Mouse (Mus musculus): ENCODE measurements around the gene Gabbr2. TPM values are rescaled to one million over a fixed set of nuclear protein-coding genes. Genes with fewer than 3 reads are reported as not detected.

Gene Gabbr2
- total and polyA plus RNA-seq, 3 experiments, result not detected

DNA sequence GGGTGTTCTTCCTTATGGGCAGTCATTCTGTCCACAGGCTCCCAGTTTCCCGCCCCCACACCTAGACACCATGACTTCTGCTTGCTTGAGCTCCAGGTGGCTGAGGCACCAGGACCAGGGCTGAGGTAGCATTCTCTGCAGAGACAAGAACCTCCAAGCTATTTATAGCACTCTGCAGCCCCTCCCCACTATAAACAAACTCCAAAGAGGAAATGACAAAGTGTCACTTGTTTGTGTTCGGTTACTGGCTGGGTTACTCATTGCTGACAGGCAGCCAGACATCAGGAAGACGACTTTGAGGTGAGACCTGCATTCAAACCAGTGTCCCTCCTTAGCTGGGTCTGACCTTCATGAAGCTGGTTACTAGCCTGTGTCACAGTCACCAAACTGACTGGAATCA is 23.5 kb upstream of the Gabbr2 start:
- Histone ChIP-seq H3K36me3 (replicated peaks in 1 of 2; ENCODE audit: control insufficient read depth in 1 of 2, insufficient read depth in 1 of 2, low read length in 1 of 2) (no peaks in the 10 kb centered on the region), H3K9me3 (replicated peaks; ENCODE audit: low read length) (no peaks in the 10 kb centered on the region), H3K9ac (ENCODE audit: insufficient read depth, low read depth) (no peak overlapping the region), H3K27me3 (replicated peaks) (peaks cover 9% of the 10 kb centered on the region), H3K4me2 (ENCODE audit: insufficient read depth, low read depth, poor library complexity, severe bottlenecking) (no peak overlapping the region), H3K4me3 (replicated peaks in 1 of 3; ENCODE audit: low read depth in 2 of 3, low read length in 2 of 3, poor library complexity in 1 of 3) (no peak overlapping the region), H3K27ac (ENCODE audit: insufficient read depth, low read depth) (no peak overlapping the region), H3K79me2 (replicated peaks; ENCODE audit: control insufficient read depth, extremely low read depth, insufficient read depth, poor library complexity, severe bottlenecking) (no peaks in the 10 kb centered on the region), H3K4me1 (ENCODE audit: control insufficient read depth in 1 of 2, insufficient read depth in 2 of 2) (peaks cover 5 to 25% of the 10 kb centered on the region in 2 experiments; a peak in 3 of 4 replicates)
- TF ChIP-seq UBTF (IDR thresholded peaks at IDR 0.05; ENCODE audit: low read depth, low read length) (no peak), NRF1 (IDR thresholded peaks at IDR 0.05; ENCODE audit: low read depth, low read length) (no peak), CHD1 (IDR thresholded peaks at IDR 0.05; ENCODE audit: low read depth, low read length) (no peak), CTCF (conservative IDR thresholded peaks at IDR 0.05 in 1 of 2, IDR thresholded peaks at IDR 0.05 in 1 of 2; ENCODE audit: low read depth in 2 of 2, low read length in 2 of 2) (no peak), MAZ (IDR thresholded peaks at IDR 0.05; ENCODE audit: low read depth, low read length) (no peak), MEF2A (IDR thresholded peaks at IDR 0.05; ENCODE audit: borderline replicate concordance, low read depth, low read length) (no peak)
- dilution Hi-C loops (cut with MboI; ENCODE audit: extremely low pct_ligation_motif_present, extremely low pct_unique_long_range_greater_than_20kb, low sequenced_read_pairs) (no loop called here), in situ Hi-C loops (cut with MboI; ENCODE audit: low pct_ligation_motif_present, low pct_unique_long_range_greater_than_20kb, low sequenced_read_pairs) (no loop called here)
- no peak for DNase-seq (ENCODE audit: extremely low read depth)

- in situ Hi-C loops (cut with MboI; ENCODE audit: low pct_ligation_motif_present, low pct_unique_long_range_greater_than_20kb, low sequenced_read_pairs), result no loop called here
Measured at GRCm38 (mm10) chr4:47012476-47012875, 20.8 kb upstream of the Gabbr2 start.

DNA sequence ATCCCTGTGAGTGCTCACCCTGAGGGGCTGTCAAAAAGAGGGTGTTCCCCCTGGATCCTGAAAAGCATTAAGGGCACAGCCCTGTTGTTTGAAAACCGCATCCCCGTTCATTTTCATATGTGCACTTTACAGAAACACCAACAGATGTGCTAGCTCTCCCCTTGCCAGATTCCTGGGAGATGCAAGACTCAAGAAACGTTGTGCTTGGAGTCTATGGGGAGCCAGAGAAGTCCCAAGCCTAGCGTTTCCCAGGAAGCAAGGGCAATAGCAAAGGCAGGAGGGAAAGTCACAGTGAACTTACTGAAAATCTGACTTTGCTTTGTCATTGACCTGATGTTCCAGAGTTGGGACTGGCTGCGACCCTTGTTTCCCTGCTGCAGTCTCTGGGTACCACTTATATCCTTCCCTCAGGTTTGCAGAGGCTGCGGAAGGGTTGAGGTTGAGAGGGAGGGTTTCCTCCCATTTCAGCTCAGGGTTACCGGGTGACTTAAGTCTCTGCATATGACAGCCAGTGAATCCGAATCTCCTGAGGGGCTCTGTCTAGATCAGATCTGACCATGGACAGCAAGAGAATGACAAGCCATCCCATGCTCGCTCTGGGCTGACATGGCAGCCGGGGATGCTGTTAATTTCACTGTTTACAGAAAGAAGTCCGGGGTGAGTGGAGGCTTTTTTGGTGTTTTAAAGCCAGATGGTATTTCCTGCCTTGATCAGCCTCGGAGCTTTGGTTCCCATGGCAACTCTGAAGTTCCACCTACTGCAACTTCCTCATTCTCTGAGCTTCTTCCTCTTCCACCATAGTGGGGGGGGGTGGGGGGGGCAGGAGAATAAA is 18.9 kb upstream of the Gabbr2 start:
- Histone ChIP-seq H3K4me2 (ENCODE audit: insufficient read depth, low read depth, poor library complexity, severe bottlenecking) (peak overlapping the region; percentile 82), H3K9ac (ENCODE audit: insufficient read depth, low read depth) (0 out of 2 replicates have a peak overlapping the region, but pooled peaks have one; percentile 23), H3K79me2 (replicated peaks; ENCODE audit: control insufficient read depth, extremely low read depth, insufficient read depth, poor library complexity, severe bottlenecking) (no peaks in the 10 kb centered on the region), H3K4me3 (replicated peaks in 1 of 3; ENCODE audit: low read depth in 2 of 3, low read length in 2 of 3, poor library complexity in 1 of 3) (peak overlapping the region in 1 of 3 experiments; percentile 32), H3K36me3 (replicated peaks in 1 of 2; ENCODE audit: control insufficient read depth in 1 of 2, insufficient read depth in 1 of 2, low read length in 1 of 2) (no peaks in the 10 kb centered on the region), H3K27ac (ENCODE audit: insufficient read depth, low read depth) (no peak overlapping the region), H3K4me1 (ENCODE audit: control insufficient read depth in 1 of 2, insufficient read depth in 2 of 2) (peaks cover 9 to 29% of the 10 kb centered on the region in 2 experiments; a peak in 3 of 4 replicates), H3K27me3 (replicated peaks) (peaks cover 23% of the 10 kb centered on the region), H3K9me3 (replicated peaks; ENCODE audit: low read length) (no peaks in the 10 kb centered on the region)
- peak; percentile 89 for DNase-seq (ENCODE audit: extremely low read depth)
- in situ Hi-C loops (cut with MboI; ENCODE audit: low pct_ligation_motif_present, low pct_unique_long_range_greater_than_20kb, low sequenced_read_pairs) (no loop called here), dilution Hi-C loops (cut with MboI; ENCODE audit: extremely low pct_ligation_motif_present, extremely low pct_unique_long_range_greater_than_20kb, low sequenced_read_pairs) (no loop called here)
- TF ChIP-seq USF2 (conservative IDR thresholded peaks at IDR 0.05; ENCODE audit: low read depth, low read length) (no peak), ELF1 (IDR thresholded peaks at IDR 0.05; ENCODE audit: low read depth, low read length) (peak; percentile 76)

More at GRCm38 (mm10) chr4:47012476-47012875, 20.8 kb upstream of the Gabbr2 start:
- dilution Hi-C loops (cut with MboI; ENCODE audit: extremely low pct_ligation_motif_present, extremely low pct_unique_long_range_greater_than_20kb, low sequenced_read_pairs), result no loop called here
- Histone ChIP-seq H3K4me1 (ENCODE audit: control insufficient read depth in 1 of 2, insufficient read depth in 2 of 2) (peaks cover 9 to 29% of the 10 kb centered on the region in 2 experiments; a peak in 3 of 4 replicates), H3K9me3 (replicated peaks; ENCODE audit: low read length) (no peaks in the 10 kb centered on the region), H3K4me3 (replicated peaks in 1 of 3; ENCODE audit: low read depth in 2 of 3, low read length in 2 of 3, poor library complexity in 1 of 3) (no peak overlapping the region), H3K36me3 (replicated peaks in 1 of 2; ENCODE audit: control insufficient read depth in 1 of 2, insufficient read depth in 1 of 2, low read length in 1 of 2) (no peaks in the 10 kb centered on the region), H3K79me2 (replicated peaks; ENCODE audit: control insufficient read depth, extremely low read depth, insufficient read depth, poor library complexity, severe bottlenecking) (no peaks in the 10 kb centered on the region), H3K27me3 (replicated peaks) (peaks cover 12% of the 10 kb centered on the region), H3K9ac (ENCODE audit: insufficient read depth, low read depth) (no peak overlapping the region), H3K27ac (ENCODE audit: insufficient read depth, low read depth) (no peak overlapping the region), H3K4me2 (ENCODE audit: insufficient read depth, low read depth, poor library complexity, severe bottlenecking) (no peak overlapping the region)
- TF ChIP-seq NRF1 (IDR thresholded peaks at IDR 0.05; ENCODE audit: low read depth, low read length), result no peak
- no peak for TF ChIP-seq PAX5 (IDR thresholded peaks at IDR 0.05; ENCODE audit: low read length)
- no peak for TF ChIP-seq ZC3H11A (IDR thresholded peaks at IDR 0.05; ENCODE audit: low read depth, low read length)
- TF ChIP-seq MAX (IDR thresholded peaks at IDR 0.05; ENCODE audit: low read length), result no peak
- TF ChIP-seq CHD1 (IDR thresholded peaks at IDR 0.05; ENCODE audit: low read depth, low read length), result no peak
- TF ChIP-seq TCF12 (IDR thresholded peaks at IDR 0.05; ENCODE audit: low read depth, low read length), result no peak
- no peak for TF ChIP-seq USF1 (IDR thresholded peaks at IDR 0.05; ENCODE audit: low read depth, low read length)
- TF ChIP-seq IRF4 (IDR thresholded peaks at IDR 0.05; ENCODE audit: low read depth, low read length), result no peak
- TF ChIP-seq JUN (IDR thresholded peaks at IDR 0.05; ENCODE audit: insufficient read depth, low read depth, low read length), result no peak
- TF ChIP-seq NELFE (IDR thresholded peaks at IDR 0.05; ENCODE audit: low read depth, low read length), result no peak
- TF ChIP-seq SMC3 (IDR thresholded peaks at IDR 0.05; ENCODE audit: low read depth, low read length), result no peak
- TF ChIP-seq JUND (conservative IDR thresholded peaks at IDR 0.05; ENCODE audit: low read depth, low read length), result no peak
- no peak for DNase-seq (ENCODE audit: extremely low read depth)
